Mouse (Mus musculus) liver, adult 2 months (tissue): ENCODE measurements around the gene Glo1.

Experiments used
- CTCF ChIP-seq: fragments of 200-500 bp; IDR thresholded peaks from 2 replicates; pipeline ENCODE4 v1.5.1; 2011; ENCODE audit warnings: low read depth, low read length, control low read depth
- POLR2A ChIP-seq: fragments of 200-500 bp; IDR thresholded peaks from 2 replicates; pipeline ENCODE4 v1.6.1; 2011; ENCODE audit warnings: low read length, control low read depth; ENCODE audit not compliant: insufficient read depth; ENCODE audit errors: extremely low read depth

GRCm38 (mm10) chr17:30536651-30537050, 90.0 kb downstream of the Glo1 start:
- TF ChIP-seq CTCF = no peak
- TF ChIP-seq POLR2A = no peak
